Mouse (Mus musculus) E14TG2a.4 (cell line): ENCODE measurements at regions not wholly inside any gene's neighbourhood (a gene's known extent, or its start where the extent isn't known, plus 50 kb on each side); places are given as distances from the start of the nearest gene placed in this dataset.

ENCODE experiments used
- CTCF ChIP-seq: conservative IDR thresholded peaks from 2 replicates; pipeline ENCODE4 v1.5.1; 2014; ENCODE audit warnings: low read length
- NANOG ChIP-seq: IDR thresholded peaks from 2 replicates; pipeline ENCODE4 v1.6.1; 2014; ENCODE audit warnings: borderline replicate concordance, low read length, mixed read lengths

- TF ChIP-seq CTCF (no peak), NANOG (no peak)
These were observed 171.8 kb upstream of the Prdm1 start for GRCm38 (mm10) chr10:44699988-44700537.
